Mouse (Mus musculus) lung, postnatal 0 days (tissue): ENCODE data around the gene Pls1.

Experiments
- CTCF ChIP-seq: IDR thresholded peaks from 2 replicates; pipeline ENCODE4 v1.5.1; 2016; ENCODE audit warnings: antibody characterized with exemption, mild to moderate bottlenecking
- EP300 ChIP-seq: IDR thresholded peaks from 2 replicates; pipeline ENCODE4 v1.6.1; 2016; ENCODE audit warnings: antibody characterized with exemption, mild to moderate bottlenecking, control low read depth

DNA sequence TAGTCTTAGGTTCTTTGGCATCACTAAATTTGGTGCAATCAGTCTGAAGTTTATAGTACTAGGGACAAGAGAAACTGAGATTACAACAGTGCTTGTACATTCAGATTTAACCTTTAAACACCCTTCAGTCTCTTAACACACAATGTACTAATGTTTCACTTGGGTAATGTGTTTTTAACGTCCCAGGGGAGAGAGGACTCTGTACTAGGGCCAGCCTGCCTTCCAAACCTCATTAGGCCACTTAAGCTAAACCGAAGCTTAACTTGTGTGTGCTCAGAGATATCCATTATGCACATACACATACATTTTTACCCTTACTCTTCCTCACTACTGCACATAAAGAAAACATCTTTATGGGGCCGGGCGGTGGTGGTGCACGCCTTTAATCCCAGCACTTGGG, 97.8 kb downstream of the Pls1 start:
- no peak for TF ChIP-seq CTCF
- no peak for TF ChIP-seq EP300
